Mouse (Mus musculus): ENCODE data around the gene Btbd9.

- TF ChIP-seq POLR2A (IDR thresholded peaks at IDR 0.05; ENCODE audit: borderline replicate concordance, control insufficient read depth, low read depth, low read length) (no peak), CTCF (IDR thresholded peaks at IDR 0.05; ENCODE audit: control insufficient read depth, insufficient read depth, low read length) (no peak)
Measured at GRCm38 (mm10) chr17:30215741-30216140, 360.5 kb downstream of the Btbd9 start.
